Mouse (Mus musculus) thymus, adult 2 months (tissue): ENCODE results near the gene Bax. TPM values are rescaled to one million over a fixed set of nuclear protein-coding genes. Genes with fewer than 3 reads are reported as not detected.

Experiments
- DNase-seq: peaks from one replicate; pipeline ENCODE4 v3.0.0; 2021
- H3K27ac ChIP-seq: fragments of 200-500 bp; 2 replicates; pipeline ENCODE4 v1.5.1; 2012; ENCODE audit warnings: low read length, control low read depth; ENCODE audit not compliant: control insufficient read depth, insufficient read depth
- H3K27me3 ChIP-seq: fragments of 200-500 bp; 2 replicates; pipeline ENCODE4 v1.6.1; 2012; ENCODE audit warnings: mild to moderate bottlenecking, low read length, moderate library complexity, mixed read lengths; ENCODE audit not compliant: control insufficient read depth, insufficient read depth
- H3K36me3 ChIP-seq: fragments of 200-500 bp; 2 replicates; pipeline ENCODE4 v1.6.1; 2012; ENCODE audit warnings: mild to moderate bottlenecking, low read length, moderate library complexity; ENCODE audit not compliant: control insufficient read depth, insufficient read depth
- H3K4me1 ChIP-seq: fragments of 200-500 bp; replicated peaks from 2 replicates; pipeline ENCODE4 v1.6.1; 2012; ENCODE audit warnings: low read length; ENCODE audit not compliant: control insufficient read depth, insufficient read depth
- H3K4me3 ChIP-seq: fragments of 200-500 bp; 2 replicates; pipeline ENCODE4 v1.5.1; 2012; ENCODE audit warnings: mild to moderate bottlenecking, low read length, control low read depth, moderate library complexity; ENCODE audit not compliant: control insufficient read depth, insufficient read depth
- CTCF ChIP-seq: fragments of 200-500 bp; IDR thresholded peaks from 2 replicates; pipeline ENCODE4 v1.5.1; 2012; ENCODE audit warnings: mild to moderate bottlenecking, control low read depth, low read length, moderate library complexity, borderline replicate concordance; ENCODE audit not compliant: control insufficient read depth, poor library complexity, insufficient read depth; ENCODE audit errors: extremely low read depth
- POLR2A ChIP-seq: fragments of 200-500 bp; IDR thresholded peaks from 2 replicates; pipeline ENCODE4 v1.6.1; 2012; ENCODE audit warnings: mild to moderate bottlenecking, low read length, control low read depth, moderate library complexity; ENCODE audit not compliant: control insufficient read depth, poor library complexity, insufficient read depth; ENCODE audit errors: extremely low read depth
- WGBS: fragments of 180-500 bp; shearing (Covaris S2); methylation state at CpG from one replicate; pipeline ENCODE4 v1.1.7; 2018; 5-methylcytosine and 5-hydroxymethylcytosine counted together
- polyA plus RNA-seq: library from polyadenylated mRNA; depleted of rRNA; stranded (reverse); fragments of >200 nt; gene quantifications from 2 replicates; pipeline ENCODE4 v1.2.3, GENCODE M21; 2012

Gene Bax
- polyA plus RNA-seq, 1 experiment = 184 TPM

DNA sequence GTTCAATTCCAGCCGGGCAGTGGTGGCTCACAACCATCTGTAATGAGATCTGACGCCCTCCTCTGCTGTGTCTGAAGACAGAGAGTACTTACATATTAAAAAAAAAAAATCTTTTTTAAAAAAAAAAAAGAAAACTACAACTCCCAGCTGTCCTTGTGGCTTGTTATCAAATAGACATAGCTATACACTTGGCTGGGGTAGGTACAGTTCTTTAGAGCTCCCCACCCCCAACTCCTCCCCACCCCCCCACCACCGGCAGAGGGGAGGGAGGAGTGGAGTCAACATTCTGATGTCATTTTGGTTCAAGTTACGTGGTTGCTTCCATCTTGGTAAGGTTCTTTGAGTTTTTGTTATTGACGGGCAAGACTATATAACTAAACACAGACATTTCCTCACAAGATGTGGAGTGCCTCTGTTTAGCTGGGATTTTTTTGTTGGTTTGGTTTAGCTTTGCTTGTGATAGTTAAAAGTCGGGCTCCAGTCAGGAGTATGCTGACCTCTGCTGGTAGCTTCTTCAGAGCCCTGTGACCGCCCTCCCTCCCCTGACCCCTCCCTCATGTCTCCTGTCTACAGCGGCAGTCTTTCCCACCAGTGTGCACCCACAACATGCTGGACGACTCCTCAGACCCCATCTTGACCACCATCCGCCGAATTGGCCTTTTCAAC, 19.2 kb downstream of the Bax start:
- Histone ChIP-seq H3K36me3 (no peaks in the 10 kb centered on the region), H3K4me1 (peaks cover 2% of the 10 kb centered on the region; the same call in 1 of the 2 replicates), H3K27me3 (no peaks in the 10 kb centered on the region), H3K27ac (no peak overlapping the region), H3K4me3 (no peak overlapping the region)
- peak; percentile 44; the same call in 1 of the 2 replicates for TF ChIP-seq CTCF
- no peak for TF ChIP-seq POLR2A
- no peak for DNase-seq
- WGBS = 57% methylated on average over 11 of the region's 11 CpGs

DNA sequence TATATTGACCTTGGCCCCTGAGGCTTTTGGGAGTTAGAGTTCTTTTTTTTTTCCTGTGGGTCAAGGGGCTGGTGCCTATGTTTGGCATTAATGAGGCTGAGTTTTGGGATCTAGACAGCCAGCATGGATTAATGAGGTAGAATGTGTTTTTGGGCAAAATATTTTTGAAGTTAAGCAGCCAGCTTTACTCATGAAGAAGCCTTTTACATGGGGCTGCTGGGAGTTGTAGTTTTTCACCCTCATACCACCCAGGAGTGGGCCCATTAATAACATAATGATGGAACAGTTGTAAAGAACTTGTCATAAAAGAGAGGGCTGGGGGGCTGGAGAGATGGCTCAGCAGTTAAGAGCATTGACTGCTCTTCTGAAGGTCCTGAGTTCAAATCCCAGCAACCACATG, 20.1 kb downstream of the Bax start:
- Histone ChIP-seq H3K27me3 (no peaks in the 10 kb centered on the region), H3K36me3 (no peaks in the 10 kb centered on the region), H3K4me3 (no peak overlapping the region), H3K27ac (no peak overlapping the region), H3K4me1 (peaks cover 2% of the 10 kb centered on the region; the same call in 1 of the 2 replicates)
- TF ChIP-seq CTCF = no peak
- TF ChIP-seq POLR2A = no peak
- no peak for DNase-seq

DNA sequence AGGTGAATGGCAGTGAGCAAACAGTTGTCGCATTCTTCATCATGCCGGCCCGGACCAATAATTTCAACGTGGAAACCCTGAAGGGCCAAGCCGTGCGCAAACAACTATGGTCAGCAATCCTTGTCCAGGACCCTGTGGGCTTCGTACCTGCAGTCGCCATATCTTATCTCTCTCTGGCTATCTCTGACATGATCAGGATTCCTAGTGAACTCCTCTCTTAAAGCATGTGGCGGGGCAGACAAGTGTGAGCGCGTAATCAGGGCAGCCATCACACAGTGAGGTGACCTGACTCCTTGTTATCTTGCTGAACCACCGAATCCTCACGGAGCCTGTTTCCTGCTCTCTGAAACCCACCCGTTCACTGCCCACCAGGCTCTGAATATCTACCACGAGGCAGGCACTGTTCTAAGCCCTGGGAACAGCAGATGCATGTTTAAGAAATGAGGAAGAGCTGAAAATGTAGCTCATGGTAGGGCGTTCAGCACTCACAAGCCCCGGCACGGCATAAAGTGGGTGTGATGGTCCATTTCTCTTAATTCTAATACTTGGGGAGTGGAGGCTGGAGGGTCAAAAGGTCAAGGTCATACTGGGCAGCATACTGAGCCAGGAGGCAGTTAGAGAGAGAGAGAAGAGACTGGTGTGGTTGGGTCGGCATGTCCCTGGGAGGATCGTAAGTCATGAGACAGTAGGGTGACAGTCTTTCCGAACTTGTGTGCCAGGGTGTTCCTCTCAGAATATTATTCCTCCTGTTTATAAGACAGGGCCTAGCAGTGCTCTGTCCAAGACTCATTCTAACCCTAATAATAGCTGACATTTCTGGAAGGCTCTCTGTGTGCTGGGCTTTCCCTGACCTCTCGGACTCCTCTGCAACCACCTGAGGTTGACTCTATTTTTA, 22.9 kb downstream of the Bax start:
- H3K36me3 ChIP-seq = no peaks in the 10 kb centered on the region
- no peak overlapping the region for H3K27ac ChIP-seq
- no peak for TF ChIP-seq CTCF
- no peak for TF ChIP-seq POLR2A
- no peaks in the 10 kb centered on the region; the same call in 1 of the 2 replicates for H3K4me1 ChIP-seq
- no peak overlapping the region for H3K4me3 ChIP-seq
- WGBS = 91% methylated on average over 22 of the region's 22 CpGs
- H3K27me3 ChIP-seq = no peaks in the 10 kb centered on the region
- DNase-seq = no peak

DNA sequence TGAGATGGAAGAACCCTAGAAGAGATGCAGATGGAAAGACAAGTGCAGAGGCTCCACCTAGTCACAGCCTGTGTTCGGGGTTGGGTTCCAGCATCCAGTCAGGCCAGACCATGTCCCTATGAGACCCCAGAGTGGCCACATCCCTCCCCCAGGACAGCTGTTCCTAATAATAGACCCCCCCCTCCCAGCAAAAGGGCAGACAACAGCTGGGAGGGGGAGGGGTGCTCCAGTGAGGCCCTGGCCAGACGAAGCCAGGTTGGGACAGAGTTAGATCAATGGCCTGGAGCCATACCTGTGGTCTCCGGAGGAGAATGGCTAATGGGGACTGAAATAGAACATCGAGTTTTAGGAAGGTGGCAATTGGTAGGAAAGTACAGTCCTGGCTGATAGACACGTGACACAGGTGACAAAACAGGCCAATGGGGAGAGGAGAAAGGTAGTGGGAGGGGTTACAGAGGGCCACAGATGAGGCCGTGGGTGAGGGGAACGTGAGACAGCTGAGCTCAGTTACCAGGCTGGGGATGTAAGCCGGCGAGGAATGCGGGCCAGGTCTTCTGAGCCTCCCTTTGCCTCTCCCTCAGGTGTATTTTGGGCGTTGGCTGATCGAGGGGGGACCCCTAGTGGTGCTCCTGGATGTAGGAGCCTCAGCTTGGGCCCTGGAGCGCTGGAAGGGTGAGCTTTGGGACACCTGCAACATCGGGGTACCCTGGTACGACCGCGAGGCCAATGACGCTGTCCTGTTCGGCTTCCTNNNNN, 29.0 kb downstream of the Bax start, which contains the start of gene Ruvbl2:
Ruvbl2 (minus strand) TSS at position 576 of the 756 bp plus-strand sequence.
- DNase-seq = no peak
- Histone ChIP-seq H3K4me1 (peaks cover 22% of the 10 kb centered on the region), H3K36me3 (no peaks in the 10 kb centered on the region), H3K4me3 (no peak within 1 kb of the TSS), H3K27me3 (no peaks in the 10 kb centered on the region), H3K27ac (no peak within 1 kb of the TSS)
- WGBS = 76% methylated on average over 19 of the region's 19 CpGs
- no peak for TF ChIP-seq POLR2A
- TF ChIP-seq CTCF = no peak

- Histone ChIP-seq H3K27ac (no peak overlapping the region), H3K36me3 (no peaks in the 10 kb centered on the region), H3K4me1 (peaks cover 22% of the 10 kb centered on the region), H3K4me3 (no peak overlapping the region), H3K27me3 (no peaks in the 10 kb centered on the region)
- TF ChIP-seq POLR2A (no peak), CTCF (no peak)
- 91% methylated on average over 6 of the region's 6 CpGs for WGBS
- DNase-seq = no peak
Measured at GRCm38 (mm10) chr7:45437046-45437445, 29.7 kb downstream of the Bax start.

- 95% methylated on average over 5 of the region's 5 CpGs for WGBS
- Histone ChIP-seq H3K27me3 (no peaks in the 10 kb centered on the region), H3K4me1 (peaks cover 22% of the 10 kb centered on the region), H3K27ac (no peak overlapping the region), H3K4me3 (no peak overlapping the region), H3K36me3 (no peaks in the 10 kb centered on the region)
- TF ChIP-seq POLR2A (no peak), CTCF (no peak)
- no peak for DNase-seq
Measured at GRCm38 (mm10) chr7:45436444-45436843, 30.3 kb downstream of the Bax start.
